Mouse (Mus musculus) testis, adult 2 months (tissue): ENCODE measurements at regions not wholly inside any gene's neighbourhood (a gene's known extent, or its start where the extent isn't known, plus 50 kb on each side); places are given as distances from the start of the nearest gene placed in this dataset.

Experiments used
- H3K27ac ChIP-seq: fragments of 200-500 bp; 2 replicates; pipeline ENCODE4 v1.5.1; 2012; ENCODE audit warnings: low read depth, low read length; ENCODE audit not compliant: control insufficient read depth, insufficient read depth
- H3K27me3 ChIP-seq: fragments of 200-500 bp; 2 replicates; pipeline ENCODE4 v1.6.1; 2012; ENCODE audit warnings: mild to moderate bottlenecking, low read length, moderate library complexity; ENCODE audit not compliant: control insufficient read depth, insufficient read depth
- H3K36me3 ChIP-seq: fragments of 200-500 bp; 2 replicates; pipeline ENCODE4 v1.6.1; 2012; ENCODE audit warnings: mild to moderate bottlenecking, low read length; ENCODE audit not compliant: control insufficient read depth, insufficient read depth
- H3K4me1 ChIP-seq: fragments of 200-500 bp; 2 replicates; pipeline ENCODE4 v1.6.1; 2012; ENCODE audit warnings: low read length; ENCODE audit not compliant: control insufficient read depth, insufficient read depth
- H3K4me3 ChIP-seq: fragments of 200-500 bp; 2 replicates; pipeline ENCODE4 v1.5.1; 2012; ENCODE audit warnings: low read depth, mild to moderate bottlenecking, low read length, moderate library complexity, mixed read lengths; ENCODE audit not compliant: control insufficient read depth
- CTCF ChIP-seq: fragments of 200-500 bp; IDR thresholded peaks from 2 replicates; pipeline ENCODE4 v1.5.1; 2012; ENCODE audit warnings: low read depth, mild to moderate bottlenecking, inconsistent platforms, low read length, moderate library complexity; ENCODE audit not compliant: control insufficient read depth, insufficient read depth, insufficient replicate concordance
- POLR2A ChIP-seq: fragments of 200-500 bp; IDR thresholded peaks from 2 replicates; pipeline ENCODE4 v1.6.1; 2012; ENCODE audit warnings: low read depth, mild to moderate bottlenecking, inconsistent platforms, low read length, moderate library complexity; ENCODE audit not compliant: control insufficient read depth

DNA sequence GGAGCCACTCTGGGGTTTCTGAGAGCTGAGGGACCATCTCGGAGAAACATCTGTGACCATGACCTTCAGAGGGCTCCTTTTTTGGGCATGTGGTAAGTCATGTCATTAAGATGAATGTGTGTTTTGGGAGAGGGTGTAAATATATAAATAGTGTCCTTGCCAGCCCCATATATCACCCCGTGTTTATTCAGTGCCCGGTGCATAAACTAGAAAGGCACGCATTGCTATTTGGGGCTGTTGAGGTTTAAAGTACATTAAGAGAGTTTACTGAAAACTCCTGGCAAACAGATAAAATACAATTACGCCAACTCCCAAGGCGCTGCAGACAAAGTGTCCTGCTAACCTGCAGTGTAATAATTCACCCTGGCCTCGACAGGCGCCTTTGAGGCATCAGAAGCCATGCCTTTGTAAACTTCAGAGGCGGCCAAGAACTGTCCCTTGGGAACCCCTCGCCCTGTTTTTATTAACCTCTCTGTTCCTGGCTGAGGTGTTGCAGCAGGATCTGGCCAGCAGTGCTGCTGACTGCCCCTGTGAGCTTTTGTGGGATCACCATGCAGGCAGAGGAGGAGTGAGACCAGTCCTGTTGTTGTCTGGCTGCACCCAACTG, 106.6 kb downstream of the 9530068E07Rik start:
- Histone ChIP-seq H3K27ac (no peak overlapping the region), H3K27me3 (no peaks in the 10 kb centered on the region), H3K4me1 (no peaks in the 10 kb centered on the region), H3K36me3 (no peaks in the 10 kb centered on the region), H3K4me3 (no peak overlapping the region)
- TF ChIP-seq POLR2A: no peak
- no peak for TF ChIP-seq CTCF

DNA sequence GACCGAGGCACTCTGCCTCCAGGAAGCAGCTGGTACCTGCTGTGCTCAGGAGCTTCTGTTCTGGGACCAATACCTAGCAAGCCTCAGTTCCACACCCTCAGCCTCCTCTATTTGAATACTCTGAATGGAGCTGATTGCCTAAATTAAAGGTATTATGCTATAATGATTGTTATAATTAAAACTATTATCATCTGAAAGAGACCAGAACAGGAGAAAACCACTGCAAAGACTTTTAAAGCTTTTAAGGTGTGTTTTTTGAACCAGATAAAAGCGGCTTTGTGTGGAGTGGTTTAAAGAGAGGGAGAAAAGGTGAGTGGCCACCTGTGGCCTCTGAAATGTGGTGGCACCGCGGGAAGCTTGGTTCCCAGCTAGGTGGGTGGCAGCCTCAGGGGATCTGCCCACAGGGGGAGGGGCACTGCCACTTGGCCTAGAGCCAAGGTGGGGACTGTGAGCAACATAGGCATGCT, 115.6 kb downstream of the 9530068E07Rik start:
- H3K4me3 ChIP-seq: no peak overlapping the region
- no peak for TF ChIP-seq POLR2A
- no peaks in the 10 kb centered on the region for H3K36me3 ChIP-seq
- no peak overlapping the region for H3K27ac ChIP-seq
- H3K27me3 ChIP-seq: no peaks in the 10 kb centered on the region
- no peaks in the 10 kb centered on the region for H3K4me1 ChIP-seq

DNA sequence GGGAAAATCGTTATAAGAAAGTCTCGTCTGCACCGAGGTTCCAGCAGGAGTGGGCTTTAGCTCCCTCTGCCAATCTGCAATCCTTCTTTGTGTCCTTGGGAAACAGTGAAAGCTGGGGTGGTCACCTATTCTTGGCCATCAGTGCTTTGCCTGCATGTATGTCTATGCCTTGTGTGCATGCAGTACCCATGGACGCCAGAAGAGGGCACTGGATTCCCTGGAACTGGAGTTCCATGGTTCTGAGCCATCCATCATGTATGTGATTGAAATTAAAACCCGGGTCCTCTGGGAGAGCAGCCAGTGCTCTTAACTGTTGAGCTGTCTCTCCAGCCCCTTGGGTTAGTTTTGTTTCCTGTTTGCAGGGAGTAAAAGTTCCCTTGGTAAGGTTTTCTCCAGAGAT, 121.1 kb downstream of the 9530068E07Rik start:
- TF ChIP-seq CTCF: peak; percentile 87
- no peak for TF ChIP-seq POLR2A
- Histone ChIP-seq H3K4me3 (no peak overlapping the region), H3K27me3 (no peaks in the 10 kb centered on the region), H3K27ac (no peak overlapping the region), H3K36me3 (no peaks in the 10 kb centered on the region), H3K4me1 (no peaks in the 10 kb centered on the region)

DNA sequence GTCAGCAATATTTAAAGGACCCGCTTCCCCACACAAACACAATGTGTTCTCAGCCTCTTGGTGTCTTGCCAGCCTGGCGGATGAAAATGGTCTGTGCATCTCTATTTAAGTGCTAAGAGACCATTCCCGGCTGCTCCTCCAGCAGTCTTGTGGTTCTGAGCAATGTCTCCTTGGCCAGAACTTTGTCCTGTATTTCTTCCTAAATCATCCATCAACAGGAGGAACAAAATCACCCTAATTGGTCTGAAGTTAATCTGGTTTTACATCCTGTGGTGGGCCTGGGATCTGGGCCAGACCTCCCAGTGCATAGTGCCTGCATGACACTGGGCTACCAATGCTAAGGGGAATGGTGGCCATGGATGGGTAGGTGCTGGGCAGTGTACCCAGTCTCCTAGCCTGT, 123.6 kb downstream of the 9530068E07Rik start:
- no peak overlapping the region for H3K27ac ChIP-seq
- TF ChIP-seq CTCF: no peak
- TF ChIP-seq POLR2A: no peak
- no peaks in the 10 kb centered on the region for H3K36me3 ChIP-seq
- H3K4me1 ChIP-seq: no peaks in the 10 kb centered on the region
- no peaks in the 10 kb centered on the region for H3K27me3 ChIP-seq
- H3K4me3 ChIP-seq: no peak overlapping the region

DNA sequence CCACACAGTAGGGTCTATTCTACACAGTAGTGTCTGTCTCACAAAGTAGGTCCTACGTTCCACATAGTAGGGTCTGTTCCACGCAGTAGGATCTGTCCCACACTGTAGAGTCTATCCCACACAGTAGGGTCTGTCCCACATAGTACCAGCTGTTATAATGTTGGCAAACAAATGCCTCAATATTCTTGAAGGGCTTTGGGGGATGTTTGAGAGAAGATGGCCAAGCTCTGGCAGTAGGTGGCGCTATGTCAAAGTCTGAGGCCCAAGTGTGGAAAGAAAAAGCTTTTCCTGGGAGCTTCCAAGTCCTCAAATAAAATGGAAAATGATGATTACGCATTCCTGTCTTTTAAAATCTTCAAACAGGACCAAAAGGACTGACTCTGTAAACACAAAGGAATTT, 125.7 kb downstream of the 9530068E07Rik start:
- H3K4me3 ChIP-seq: no peak overlapping the region
- H3K4me1 ChIP-seq: no peaks in the 10 kb centered on the region
- no peaks in the 10 kb centered on the region for H3K36me3 ChIP-seq
- no peak overlapping the region for H3K27ac ChIP-seq
- TF ChIP-seq CTCF (no peak), POLR2A (no peak)
- no peaks in the 10 kb centered on the region for H3K27me3 ChIP-seq

DNA sequence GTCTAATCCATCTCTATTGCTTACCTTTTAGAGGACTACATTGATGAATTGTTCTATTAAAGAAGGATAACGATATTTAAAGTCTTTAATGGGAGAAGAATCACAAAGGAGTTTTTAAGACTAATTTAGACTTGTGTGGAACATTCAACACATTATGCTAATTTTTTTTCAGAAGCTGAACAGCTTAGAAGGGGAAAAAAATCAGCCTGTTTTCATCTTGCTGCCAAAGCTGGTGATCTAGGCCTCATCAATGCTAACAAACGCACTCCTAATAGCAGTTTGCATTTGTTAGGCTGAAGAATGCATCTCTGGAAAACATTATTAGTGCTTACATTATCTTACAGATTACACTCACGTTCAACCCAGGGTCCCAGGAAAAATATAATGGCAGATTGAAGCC, 126.2 kb downstream of the 9530068E07Rik start:
- Histone ChIP-seq H3K4me3 (no peak overlapping the region), H3K27ac (no peak overlapping the region), H3K4me1 (no peaks in the 10 kb centered on the region), H3K27me3 (no peaks in the 10 kb centered on the region), H3K36me3 (no peaks in the 10 kb centered on the region)
- no peak for TF ChIP-seq CTCF
- no peak for TF ChIP-seq POLR2A

DNA sequence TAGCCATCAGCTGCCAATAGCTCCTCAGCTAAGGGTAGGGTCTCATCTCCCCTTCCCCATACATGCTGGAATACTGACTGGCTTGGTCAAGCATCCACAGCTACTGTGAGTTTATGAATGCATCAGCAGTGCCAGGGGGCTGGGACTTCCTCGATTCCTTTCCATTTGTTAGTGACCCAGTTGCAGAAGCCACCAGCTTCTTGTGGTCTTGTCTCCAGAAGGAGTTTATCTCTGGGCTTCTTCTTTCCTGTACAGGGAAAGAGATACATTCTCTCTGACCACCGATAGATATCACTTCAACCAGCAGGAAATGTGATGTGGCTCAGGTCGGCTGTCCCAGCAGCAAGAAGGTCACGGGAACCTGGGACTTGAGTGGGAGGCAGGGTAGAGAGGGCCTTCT, 127.0 kb downstream of the 9530068E07Rik start:
- Histone ChIP-seq H3K36me3 (no peaks in the 10 kb centered on the region), H3K4me3 (no peak overlapping the region), H3K27ac (no peak overlapping the region), H3K4me1 (no peaks in the 10 kb centered on the region), H3K27me3 (no peaks in the 10 kb centered on the region)
- TF ChIP-seq POLR2A (no peak), CTCF (no peak)

DNA sequence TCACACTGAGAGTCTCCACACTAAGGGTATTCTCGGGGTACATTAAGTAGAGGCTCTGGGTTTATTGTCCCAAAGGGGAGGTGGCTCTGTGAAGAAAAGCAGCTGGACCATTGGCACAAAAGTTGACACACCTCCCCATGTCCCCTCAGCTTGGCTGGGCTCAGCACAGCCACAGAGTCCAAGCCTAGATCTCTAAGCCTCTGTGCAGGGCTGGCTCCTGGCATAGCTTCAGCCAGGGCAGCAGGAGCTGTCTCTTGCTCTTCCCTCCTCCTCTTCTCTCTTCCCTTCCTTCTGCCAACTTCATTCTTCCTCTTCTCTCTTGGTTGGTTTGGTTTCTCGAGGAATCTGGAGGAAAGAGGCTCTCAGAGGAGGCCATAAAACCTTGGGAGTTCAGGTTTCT, 127.4 kb downstream of the 9530068E07Rik start:
- Histone ChIP-seq H3K27ac (no peak overlapping the region), H3K36me3 (no peaks in the 10 kb centered on the region), H3K4me1 (no peaks in the 10 kb centered on the region), H3K4me3 (no peak overlapping the region), H3K27me3 (no peaks in the 10 kb centered on the region)
- TF ChIP-seq POLR2A (no peak), CTCF (no peak)
